Mouse (Mus musculus) liver, embryonic 14.5 days (tissue): Measurements from ENCODE around the gene Dzip3. TPM values are rescaled to one million over a fixed set of nuclear protein-coding genes. Genes with fewer than 3 reads are reported as not detected.

ENCODE experiments used
- ATAC-seq: fragments of 200-750 bp; cut with Nextera tagmentation; 2 replicates; pipeline ENCODE4 v1.8.0; 2017; ENCODE audit warnings: moderate number of reproducible peaks, mild to moderate bottlenecking, moderate library complexity; ENCODE audit not compliant: insufficient read depth
- DNase-seq, 3 experiments: peaks; one replicate each; pipeline ENCODE4 v3.0.0-alpha.2; 2012 to 2013; ENCODE audit warnings: low read depth in 3 of 3, low spot score in 3 of 3
- H3K27ac ChIP-seq: fragments of 300-500 bp; sonication (generic); 2 replicates; pipeline ENCODE4 v1.5.1; 2014; ENCODE audit warnings: moderate library complexity, mild to moderate bottlenecking, control low read depth, inconsistent platforms
- H3K27me3 ChIP-seq: fragments of 300-500 bp; sonication (generic); 2 replicates; pipeline ENCODE4 v1.6.1; 2014; ENCODE audit warnings: mild to moderate bottlenecking, low read length, moderate library complexity; ENCODE audit not compliant: control insufficient read depth, insufficient read depth
- H3K36me3 ChIP-seq: fragments of 300-500 bp; sonication (generic); replicated peaks from 2 replicates; pipeline ENCODE4 v1.6.1; 2014; ENCODE audit warnings: low read depth; ENCODE audit not compliant: control insufficient read depth, insufficient read depth
- H3K4me1 ChIP-seq, 2 experiments: fragments of 200-500 bp in 1 of 2; fragments of 300-500 bp in 1 of 2; sonication (generic) in 1 of 2; replicated peaks; 2 replicates each; pipeline ENCODE4 v1.6.1; 2012 to 2014; ENCODE audit warnings: antibody characterized with exemption in 1 of 2, inconsistent platforms in 1 of 2, low read length in 1 of 2; ENCODE audit not compliant: control insufficient read depth in 2 of 2, insufficient read depth in 2 of 2
- H3K4me2 ChIP-seq: fragments of 300-500 bp; sonication (generic); 2 replicates; pipeline ENCODE4 v1.6.1; 2014; ENCODE audit warnings: low read depth, mild to moderate bottlenecking, control low read depth, moderate library complexity
- H3K4me3 ChIP-seq, 2 experiments: fragments of 200-500 bp in 1 of 2; fragments of 300-500 bp in 1 of 2; sonication (generic) in 1 of 2; 2 replicates each; pipeline ENCODE4 v1.5.1; 2012 to 2014; ENCODE audit warnings: low read depth in 2 of 2, low read length in 2 of 2, mild to moderate bottlenecking in 2 of 2, control low read depth in 1 of 2, inconsistent platforms in 1 of 2, moderate library complexity in 1 of 2; ENCODE audit not compliant: insufficient read depth in 1 of 2
- H3K9ac ChIP-seq: fragments of 300-500 bp; sonication (generic); replicated peaks from 2 replicates; pipeline ENCODE4 v1.6.1; 2014; ENCODE audit warnings: mild to moderate bottlenecking, control low read depth, moderate library complexity
- H3K9me3 ChIP-seq: fragments of 300-500 bp; sonication (generic); 2 replicates; pipeline ENCODE4 v1.6.1; 2016; ENCODE audit warnings: low read length, mixed read lengths; ENCODE audit not compliant: control insufficient read depth
- CTCF ChIP-seq: IDR thresholded peaks from 2 replicates; pipeline ENCODE4 v1.5.1; 2016; ENCODE audit warnings: antibody characterized with exemption, low read depth, control low read depth
- EP300 ChIP-seq: IDR thresholded peaks from 2 replicates; pipeline ENCODE4 v1.6.1; 2016; ENCODE audit warnings: antibody characterized with exemption, low read depth
- WGBS: fragments of 180-500 bp; shearing (Covaris S2); extraction: QIAGEN DNeasy Blood & Tissue Kit; methylation state at CpG from one replicate; pipeline ENCODE4 v1.1.7; 2014; ENCODE audit not compliant: insufficient replicate concordance; 5-methylcytosine and 5-hydroxymethylcytosine counted together
- polyA plus RNA-seq, 2 experiments: library from polyadenylated mRNA; depleted of rRNA in 1 of 2; stranded (reverse) in 1 of 2; unstranded in 1 of 2; fragments of >200 nt; fragmentation: Nextera tagmentation in 1 of 2; extraction: Ambion mirVana in 1 of 2; gene quantifications; 2 replicates each; pipeline versions ENCODE4 v1.2.1 to v1.2.3; 2012 to 2014

Dzip3 gene
- polyA plus RNA-seq, 2 experiments = 5.8 TPM

DNA sequence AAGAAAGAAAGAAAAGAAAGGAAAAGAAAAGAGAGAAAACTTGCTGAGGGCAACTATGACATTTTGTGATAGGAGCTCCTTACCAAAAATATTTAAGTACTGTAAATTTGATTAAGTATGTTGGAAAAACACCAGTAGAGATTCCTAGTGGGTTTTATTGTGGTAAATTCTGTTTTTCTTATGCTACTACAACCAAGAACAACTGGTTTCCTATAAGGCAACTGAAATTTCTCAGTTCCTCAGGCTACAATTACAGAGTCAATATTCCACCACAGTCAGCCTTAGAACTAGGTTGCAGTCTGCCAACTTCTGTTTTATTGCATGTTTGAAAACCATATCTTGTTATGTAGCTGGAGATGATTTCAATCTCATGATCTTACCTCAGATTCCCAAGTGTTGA lies 4.3 kb downstream of the Dzip3 start:
- Histone ChIP-seq H3K9ac (no peak overlapping the region), H3K4me3 (no peak overlapping the region), H3K4me1 (peaks cover 2 to 5% of the 10 kb centered on the region in 2 experiments; a peak in 3 of 4 replicates), H3K27ac (no peak overlapping the region), H3K9me3 (no peaks in the 10 kb centered on the region), H3K36me3 (no peaks in the 10 kb centered on the region), H3K27me3 (no peaks in the 10 kb centered on the region), H3K4me2 (no peak overlapping the region)
- DNase-seq (no peak), ATAC-seq (no peak)
- TF ChIP-seq EP300 = no peak
- TF ChIP-seq CTCF = no peak

GRCm38 (mm10) chr16:48985034-48985627 lies 8.8 kb downstream of the Dzip3 start:
- no peak for TF ChIP-seq EP300
- TF ChIP-seq CTCF = no peak
- 60% methylated on average over 5 of the region's 5 CpGs for WGBS

GRCm38 (mm10) chr16:48979965-48980364 lies 14.0 kb downstream of the Dzip3 start:
- TF ChIP-seq EP300 = peak; percentile 35; the same call in 1 of the 2 replicates
- no peak for TF ChIP-seq CTCF
- no peaks in the 10 kb centered on the region for H3K9me3 ChIP-seq
- no peak for DNase-seq
- no peak overlapping the region for H3K4me3 ChIP-seq
- no peaks in the 10 kb centered on the region; the same call in 1 of the 2 replicates for H3K36me3 ChIP-seq
- ATAC-seq = no peak
- H3K9ac ChIP-seq = no peak overlapping the region
- H3K4me1 ChIP-seq = no peaks in the 10 kb centered on the region
- no peak overlapping the region for H3K27ac ChIP-seq
- H3K4me2 ChIP-seq = no peak overlapping the region
- H3K27me3 ChIP-seq = no peaks in the 10 kb centered on the region

More at GRCm38 (mm10) chr16:48985034-48985627, 8.8 kb downstream of the Dzip3 start:
- no peaks in the 10 kb centered on the region for H3K27me3 ChIP-seq
- H3K27ac ChIP-seq = no peak overlapping the region
- H3K4me1 ChIP-seq = no peaks in the 10 kb centered on the region
- no peak overlapping the region for H3K9ac ChIP-seq
- no peak overlapping the region for H3K4me3 ChIP-seq
- no peaks in the 10 kb centered on the region for H3K36me3 ChIP-seq
- no peaks in the 10 kb centered on the region for H3K9me3 ChIP-seq
- DNase-seq (no peak), ATAC-seq (no peak)
- no peak overlapping the region for H3K4me2 ChIP-seq

- Histone ChIP-seq H3K36me3 (no peaks in the 10 kb centered on the region; the same call in 1 of the 2 replicates), H3K27ac (no peak overlapping the region), H3K4me2 (no peak overlapping the region), H3K9ac (no peak overlapping the region), H3K4me3 (no peak overlapping the region), H3K4me1 (no peaks in the 10 kb centered on the region), H3K9me3 (no peaks in the 10 kb centered on the region), H3K27me3 (no peaks in the 10 kb centered on the region)
- no peak for DNase-seq
- no peak for ATAC-seq
- 85% methylated on average over 1 of the region's 1 CpGs for WGBS
- no peak for TF ChIP-seq EP300
- 0 out of 2 replicates have a peak, but pooled peaks have one; percentile 32 for TF ChIP-seq CTCF
These were observed 20.4 kb downstream of the Dzip3 start for GRCm38 (mm10) chr16:48973548-48973947.

DNA sequence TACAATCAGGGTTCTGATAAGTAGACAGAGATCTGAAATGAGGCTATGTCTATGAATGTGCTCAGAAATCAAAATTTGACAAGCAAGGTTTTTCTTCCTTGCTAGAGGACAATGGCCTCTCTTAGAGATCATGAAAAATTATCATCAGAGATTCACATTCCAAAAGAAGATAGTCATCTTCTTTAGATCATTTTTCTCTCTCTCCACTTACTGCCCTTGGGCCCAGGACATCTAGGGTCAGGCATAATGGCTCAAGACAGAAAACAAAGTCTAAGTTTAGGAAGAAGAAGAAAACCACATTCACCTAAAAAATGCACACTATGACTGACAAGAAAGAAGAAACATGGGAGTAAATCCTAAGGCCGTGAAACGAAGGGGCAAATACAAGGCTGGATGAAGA lies 21.0 kb downstream of the Dzip3 start:
- H3K4me1 ChIP-seq = no peaks in the 10 kb centered on the region
- no peaks in the 10 kb centered on the region; the same call in 1 of the 2 replicates for H3K36me3 ChIP-seq
- DNase-seq (no peak), ATAC-seq (no peak)
- no peak overlapping the region for H3K4me2 ChIP-seq
- H3K27me3 ChIP-seq = no peaks in the 10 kb centered on the region
- 90% methylated on average over 2 of the region's 2 CpGs for WGBS
- no peak for TF ChIP-seq CTCF
- no peak for TF ChIP-seq EP300
- no peaks in the 10 kb centered on the region for H3K9me3 ChIP-seq
- no peak overlapping the region for H3K9ac ChIP-seq
- H3K27ac ChIP-seq = no peak overlapping the region
- H3K4me3 ChIP-seq = no peak overlapping the region
